Mouse (Mus musculus) cerebellum, adult 11-12 months (tissue): ENCODE results near the gene 2210017I01Rik.

ENCODE experiments used
- DNase-seq: peaks from one replicate; pipeline ENCODE4 v3.0.0; 2022

Gene 2210017I01Rik

GRCm38 (mm10) chr3:92607392-92607791, at the start of gene 2210017I01Rik:
TSS of gene 2210017I01Rik (minus strand) at chr3:92607492.
- no peak for DNase-seq

- DNase-seq: no peak
Measured at GRCm38 (mm10) chr3:92656826-92657225, 49.5 kb upstream of the 2210017I01Rik start, which contains the start of gene Lce1b. TSS of gene Lce1b (minus strand) at chr3:92656926.

- no peak for DNase-seq
Measured at GRCm38 (mm10) chr3:92648207-92648606, 40.9 kb upstream of the 2210017I01Rik start, which contains the start of gene Lce1a1. TSS of gene Lce1a1 (minus strand) at chr3:92648307.

GRCm38 (mm10) chr3:92639854-92640253, 32.6 kb upstream of the 2210017I01Rik start:
- no peak for DNase-seq

- no peak for DNase-seq
Measured at GRCm38 (mm10) chr3:92638653-92638991, 31.3 kb upstream of the 2210017I01Rik start.

GRCm38 (mm10) chr3:92637745-92638652, 30.7 kb upstream of the 2210017I01Rik start:
- DNase-seq: no peak

GRCm38 (mm10) chr3:92621560-92621959, 14.3 kb upstream of the 2210017I01Rik start, which contains the start of gene Lce6a:
TSS of gene Lce6a (minus strand) at chr3:92621660.
- no peak for DNase-seq

- no peak for DNase-seq
Measured at GRCm38 (mm10) chr3:92609804-92610203, 2.5 kb upstream of the 2210017I01Rik start.

GRCm38 (mm10) chr3:92602169-92602568, 5.1 kb downstream of the 2210017I01Rik start:
- DNase-seq: no peak

- DNase-seq: no peak
Measured at GRCm38 (mm10) chr3:92600456-92600855, 6.8 kb downstream of the 2210017I01Rik start.

GRCm38 (mm10) chr3:92599973-92600372, 7.3 kb downstream of the 2210017I01Rik start:
- DNase-seq: no peak

- no peak for DNase-seq
Measured at GRCm38 (mm10) chr3:92598429-92598828, 8.9 kb downstream of the 2210017I01Rik start.

- DNase-seq: no peak
Measured at GRCm38 (mm10) chr3:92588858-92589257, 18.4 kb downstream of the 2210017I01Rik start, which contains the start of gene Smcp. TSS of gene Smcp (minus strand) at chr3:92588997.

GRCm38 (mm10) chr3:92587190-92587589, 20.1 kb downstream of the 2210017I01Rik start:
- DNase-seq: no peak

- DNase-seq: no peak
Measured at GRCm38 (mm10) chr3:92585055-92585454, 22.2 kb downstream of the 2210017I01Rik start.

GRCm38 (mm10) chr3:92583164-92583826, 24.0 kb downstream of the 2210017I01Rik start:
- DNase-seq: no peak

GRCm38 (mm10) chr3:92579508-92579907, 27.8 kb downstream of the 2210017I01Rik start:
- no peak for DNase-seq

- DNase-seq: no peak
Measured at GRCm38 (mm10) chr3:92578652-92579413, 28.5 kb downstream of the 2210017I01Rik start.

GRCm38 (mm10) chr3:92573449-92574041, 33.7 kb downstream of the 2210017I01Rik start, which contains the start of gene Ivl:
TSS of gene Ivl (minus strand) at chr3:92573735.
- no peak for DNase-seq

- no peak for DNase-seq
Measured at GRCm38 (mm10) chr3:92572514-92573155, 34.7 kb downstream of the 2210017I01Rik start.

- DNase-seq: no peak
Measured at GRCm38 (mm10) chr3:92568752-92569151, 38.5 kb downstream of the 2210017I01Rik start.

GRCm38 (mm10) chr3:92565418-92565817, 41.9 kb downstream of the 2210017I01Rik start:
- DNase-seq: no peak
